Mouse (Mus musculus) liver, embryonic 16.5 days (tissue): ENCODE measurements at regions not wholly inside any gene's neighbourhood (a gene's known extent, or its start where the extent isn't known, plus 50 kb on each side); places are given as distances from the start of the nearest gene placed in this dataset.

Experiments used
- ATAC-seq: fragments of 200-750 bp; cut with Nextera tagmentation; 2 replicates; pipeline ENCODE4 v1.8.0; 2017; ENCODE audit warnings: low read depth, mild to moderate bottlenecking, moderate number of reproducible peaks, moderate library complexity
- H3K27ac ChIP-seq: fragments of 300-500 bp; sonication (generic); 2 replicates; pipeline ENCODE4 v1.5.1; 2014; ENCODE audit warnings: mild to moderate bottlenecking, low read length
- H3K27me3 ChIP-seq: fragments of 300-500 bp; sonication (generic); 2 replicates; pipeline ENCODE4 v1.6.1; 2014; ENCODE audit warnings: low read depth, low read length, mixed read lengths; ENCODE audit not compliant: control insufficient read depth, insufficient read depth
- H3K36me3 ChIP-seq: fragments of 300-500 bp; sonication (generic); 2 replicates; pipeline ENCODE4 v1.6.1; 2014; ENCODE audit warnings: mild to moderate bottlenecking; ENCODE audit not compliant: control insufficient read depth, insufficient read depth
- H3K4me1 ChIP-seq: fragments of 300-500 bp; sonication (generic); 2 replicates; pipeline ENCODE4 v1.6.1; 2014; ENCODE audit warnings: low read depth, low read length, mixed read lengths; ENCODE audit not compliant: control insufficient read depth
- H3K4me2 ChIP-seq: fragments of 300-500 bp; sonication (generic); 2 replicates; pipeline ENCODE4 v1.6.1; 2014; ENCODE audit warnings: low read depth, low read length, mixed read lengths
- H3K4me3 ChIP-seq: fragments of 300-500 bp; sonication (generic); 2 replicates; pipeline ENCODE4 v1.5.1; 2014; ENCODE audit warnings: low read depth, mild to moderate bottlenecking, low read length
- H3K9ac ChIP-seq: fragments of 300-500 bp; sonication (generic); 2 replicates; pipeline ENCODE4 v1.6.1; 2014; ENCODE audit warnings: low read depth, low read length
- H3K9me3 ChIP-seq: fragments of 300-500 bp; sonication (generic); replicated peaks from 2 replicates; pipeline ENCODE4 v1.6.1; 2016; ENCODE audit warnings: low read length; ENCODE audit not compliant: control insufficient read depth
- WGBS: fragments of 180-500 bp; shearing (Covaris S2); extraction: QIAGEN DNeasy Blood & Tissue Kit; methylation state at CpG from one replicate; pipeline ENCODE4 v1.1.7; 2014; ENCODE audit not compliant: insufficient replicate concordance; 5-methylcytosine and 5-hydroxymethylcytosine counted together

GRCm38 (mm10) chr10:111101901-111102761 is 62.4 kb upstream of the Osbpl8 start:
- WGBS = 28% methylated on average over 18 of the region's 18 CpGs
- Histone ChIP-seq H3K27me3 (no peaks in the 10 kb centered on the region; the same call in 1 of the 2 replicates), H3K27ac (no peak overlapping the region), H3K36me3 (no peaks in the 10 kb centered on the region), H3K4me2 (peak overlapping the region; percentile 54; the same call in 1 of the 2 replicates), H3K4me1 (no peaks in the 10 kb centered on the region; the same call in 1 of the 2 replicates), H3K4me3 (peak overlapping the region; percentile 21; the same call in 1 of the 2 replicates), H3K9me3 (no peaks in the 10 kb centered on the region), H3K9ac (no peak overlapping the region)
- ATAC-seq = no peak

GRCm38 (mm10) chr10:111099812-111100464 is 64.6 kb upstream of the Osbpl8 start:
- H3K27me3 ChIP-seq = no peaks in the 10 kb centered on the region; the same call in 1 of the 2 replicates
- no peak overlapping the region for H3K9ac ChIP-seq
- H3K4me1 ChIP-seq = no peaks in the 10 kb centered on the region; the same call in 1 of the 2 replicates
- no peaks in the 10 kb centered on the region for H3K36me3 ChIP-seq
- H3K27ac ChIP-seq = no peak overlapping the region
- ATAC-seq = no peak
- H3K9me3 ChIP-seq = no peaks in the 10 kb centered on the region
- no peak overlapping the region for H3K4me2 ChIP-seq
- H3K4me3 ChIP-seq = no peak overlapping the region
- WGBS = 39% methylated on average over 7 of the region's 7 CpGs

GRCm38 (mm10) chr10:111099059-111099811 is 65.3 kb upstream of the Osbpl8 start:
- 68% methylated on average over 5 of the region's 5 CpGs for WGBS
- H3K4me3 ChIP-seq = no peak overlapping the region
- no peak for ATAC-seq
- H3K4me2 ChIP-seq = no peak overlapping the region
- H3K27ac ChIP-seq = no peak overlapping the region
- no peaks in the 10 kb centered on the region for H3K36me3 ChIP-seq
- no peaks in the 10 kb centered on the region for H3K9me3 ChIP-seq
- H3K4me1 ChIP-seq = no peaks in the 10 kb centered on the region; the same call in 1 of the 2 replicates
- no peak overlapping the region for H3K9ac ChIP-seq
- H3K27me3 ChIP-seq = no peaks in the 10 kb centered on the region; the same call in 1 of the 2 replicates

- H3K9ac ChIP-seq = no peak overlapping the region
Measured at GRCm38 (mm10) chr10:111097245-111097644, 67.3 kb upstream of the Osbpl8 start.

GRCm38 (mm10) chr10:111096811-111097210 is 67.7 kb upstream of the Osbpl8 start:
- WGBS = 71% methylated on average over 6 of the region's 6 CpGs
- Histone ChIP-seq H3K36me3 (no peaks in the 10 kb centered on the region), H3K9ac (no peak overlapping the region), H3K4me2 (no peak overlapping the region), H3K9me3 (no peaks in the 10 kb centered on the region), H3K4me1 (no peaks in the 10 kb centered on the region), H3K4me3 (no peak overlapping the region), H3K27ac (no peak overlapping the region), H3K27me3 (no peaks in the 10 kb centered on the region; the same call in 1 of the 2 replicates)
- no peak for ATAC-seq

More at GRCm38 (mm10) chr10:111097245-111097644, 67.3 kb upstream of the Osbpl8 start:
- Histone ChIP-seq H3K36me3 (no peaks in the 10 kb centered on the region), H3K9me3 (no peaks in the 10 kb centered on the region), H3K4me3 (no peak overlapping the region), H3K27ac (no peak overlapping the region), H3K27me3 (no peaks in the 10 kb centered on the region; the same call in 1 of the 2 replicates), H3K4me2 (no peak overlapping the region), H3K4me1 (no peaks in the 10 kb centered on the region)
- ATAC-seq = no peak
- WGBS = 64% methylated on average over 5 of the region's 5 CpGs

GRCm38 (mm10) chr10:111094405-111094804 is 70.1 kb upstream of the Osbpl8 start:
- no peak overlapping the region for H3K4me2 ChIP-seq
- H3K27ac ChIP-seq = no peak overlapping the region
- WGBS = 42% methylated on average over 9 of the region's 9 CpGs
- H3K9me3 ChIP-seq = no peaks in the 10 kb centered on the region
- no peak overlapping the region for H3K9ac ChIP-seq
- no peak for ATAC-seq
- no peaks in the 10 kb centered on the region for H3K27me3 ChIP-seq
- no peaks in the 10 kb centered on the region for H3K4me1 ChIP-seq
- H3K4me3 ChIP-seq = no peak overlapping the region
- H3K36me3 ChIP-seq = no peaks in the 10 kb centered on the region

GRCm38 (mm10) chr10:111089382-111089781 is 75.2 kb upstream of the Osbpl8 start:
- Histone ChIP-seq H3K4me3 (no peak overlapping the region), H3K9ac (no peak overlapping the region), H3K4me1 (no peaks in the 10 kb centered on the region), H3K36me3 (no peaks in the 10 kb centered on the region), H3K9me3 (no peaks in the 10 kb centered on the region), H3K4me2 (no peak overlapping the region), H3K27me3 (no peaks in the 10 kb centered on the region), H3K27ac (no peak overlapping the region)
- ATAC-seq = no peak
- 45% methylated on average over 5 of the region's 5 CpGs for WGBS

- Histone ChIP-seq H3K9me3 (no peaks in the 10 kb centered on the region), H3K4me1 (no peaks in the 10 kb centered on the region), H3K27me3 (no peaks in the 10 kb centered on the region), H3K27ac (no peak overlapping the region), H3K4me2 (no peak overlapping the region), H3K4me3 (no peak overlapping the region), H3K36me3 (no peaks in the 10 kb centered on the region), H3K9ac (no peak overlapping the region)
- ATAC-seq = no peak
- 54% methylated on average over 8 of the region's 8 CpGs for WGBS
Measured at GRCm38 (mm10) chr10:111085561-111085960, 75.6 kb upstream of the Zdhhc17 start.
